Mouse (Mus musculus) c-Kit-positive CD71-positive TER-119-positive erythroid progenitor cells, embryonic 14.5 days (primary cell): Measurements from ENCODE around the gene Cdca5.

Experiments used
- DNase-seq: peaks from one replicate; pipeline ENCODE4 v3.0.0-alpha.2; 2013; ENCODE audit warnings: low spot score

The Cdca5 gene

GRCm38 (mm10) chr19:6141394-6141749 lies 56.6 kb downstream of the Cdca5 start, which contains the start of gene Arl2:
Gene Arl2, minus strand, starts transcription at chr19:6141548.
- peak; percentile 90 for DNase-seq
